Mouse (Mus musculus) forelimb bud, embryonic 11.5 days (tissue): ENCODE measurements at regions not wholly inside any gene's neighbourhood (a gene's known extent, or its start where the extent isn't known, plus 50 kb on each side); places are given as distances from the start of the nearest gene placed in this dataset.

Experiments used
- DNase-seq: peaks from one replicate; pipeline ENCODE4 v3.0.0-alpha.2; 2012; ENCODE audit warnings: low read depth, low spot score

- DNase-seq, result no peak
Observed at GRCm38 (mm10) chr11:32990201-32990600, 157.0 kb downstream of the Fgf18 start.

- no peak for DNase-seq
Observed at GRCm38 (mm10) chr11:32978899-32979298, 154.5 kb upstream of the Smim23 start.

- DNase-seq, result no peak
Observed at GRCm38 (mm10) chr11:32976572-32976971, 152.2 kb upstream of the Smim23 start.

- DNase-seq, result peak; percentile 57
Observed at GRCm38 (mm10) chr11:32973453-32973852, 149.0 kb upstream of the Smim23 start.

GRCm38 (mm10) chr11:32965418-32965817, 141.0 kb upstream of the Smim23 start:
- no peak for DNase-seq

- peak; percentile 74 for DNase-seq
Observed at GRCm38 (mm10) chr11:32963625-32964293, 139.4 kb upstream of the Smim23 start.

- peak; percentile 38 for DNase-seq
Observed at GRCm38 (mm10) chr11:32961600-32961999, 137.2 kb upstream of the Smim23 start.

- no peak for DNase-seq
Observed at GRCm38 (mm10) chr11:32958961-32959360, 134.6 kb upstream of the Smim23 start.

GRCm38 (mm10) chr11:32956993-32957392, 132.6 kb upstream of the Smim23 start:
- peak; percentile 50 for DNase-seq

GRCm38 (mm10) chr11:32952271-32952670, 127.9 kb upstream of the Smim23 start:
- no peak for DNase-seq

- DNase-seq, result no peak
Observed at GRCm38 (mm10) chr11:32948132-32948531, 123.7 kb upstream of the Smim23 start.

GRCm38 (mm10) chr11:32946481-32947001, 122.1 kb upstream of the Smim23 start:
- DNase-seq, result no peak

- no peak for DNase-seq
Observed at GRCm38 (mm10) chr11:32945071-32945470, 120.7 kb upstream of the Smim23 start.

- DNase-seq, result no peak
Observed at GRCm38 (mm10) chr11:32941331-32942009, 117.1 kb upstream of the Smim23 start.

GRCm38 (mm10) chr11:32939102-32939501, 114.7 kb upstream of the Smim23 start:
- no peak for DNase-seq

GRCm38 (mm10) chr11:32937167-32937566, 112.8 kb upstream of the Smim23 start:
- no peak for DNase-seq

GRCm38 (mm10) chr11:32931928-32932327, 107.5 kb upstream of the Smim23 start:
- DNase-seq, result peak; percentile 35

GRCm38 (mm10) chr11:32931018-32931417, 106.6 kb upstream of the Smim23 start:
- DNase-seq, result peak; percentile 35

- DNase-seq, result no peak
Observed at GRCm38 (mm10) chr11:32928837-32929236, 104.4 kb upstream of the Smim23 start.

- DNase-seq, result peak; percentile 77
Observed at GRCm38 (mm10) chr11:32925421-32926271, 101.2 kb upstream of the Smim23 start.

GRCm38 (mm10) chr11:32924932-32925331, 100.5 kb upstream of the Smim23 start:
- no peak for DNase-seq

GRCm38 (mm10) chr11:32913071-32913470, 88.7 kb upstream of the Smim23 start:
- DNase-seq, result no peak
